Mouse (Mus musculus): ENCODE data around the gene Cenpa.

The Cenpa gene

GRCm38 (mm10) chr5:30666391-30667195, at the start of gene Cenpa:
Gene Cenpa (plus strand): TSS chr5:30666777.
- DNase-seq (ENCODE audit: low spot score in 2 of 2) = peak; percentile 73 to 79

DNA sequence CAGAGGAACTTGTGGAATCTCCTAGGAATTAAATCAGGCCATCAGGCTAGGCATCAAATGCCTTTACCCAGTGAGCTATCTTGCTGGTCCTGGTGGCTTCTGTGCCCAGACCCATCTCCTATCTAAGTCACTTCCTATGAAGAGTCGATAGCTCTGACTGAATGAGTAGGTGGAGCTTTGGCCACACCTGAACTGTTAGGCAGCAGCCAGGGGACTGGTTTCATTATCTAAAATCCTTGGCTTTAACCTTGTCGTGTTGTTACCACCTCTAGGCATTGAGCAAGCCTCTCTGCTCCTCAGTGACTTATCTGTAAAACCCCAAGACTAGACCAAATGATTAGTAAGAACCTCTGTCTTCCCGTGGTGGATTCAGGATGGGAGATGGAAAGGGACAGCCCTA, 49.2 kb upstream of the Cenpa start:
- no peak for DNase-seq (ENCODE audit: low spot score in 2 of 2)

- DNase-seq (ENCODE audit: low spot score in 2 of 2) = no peak
Measured at GRCm38 (mm10) chr5:30617851-30618250, 48.7 kb upstream of the Cenpa start.

DNA sequence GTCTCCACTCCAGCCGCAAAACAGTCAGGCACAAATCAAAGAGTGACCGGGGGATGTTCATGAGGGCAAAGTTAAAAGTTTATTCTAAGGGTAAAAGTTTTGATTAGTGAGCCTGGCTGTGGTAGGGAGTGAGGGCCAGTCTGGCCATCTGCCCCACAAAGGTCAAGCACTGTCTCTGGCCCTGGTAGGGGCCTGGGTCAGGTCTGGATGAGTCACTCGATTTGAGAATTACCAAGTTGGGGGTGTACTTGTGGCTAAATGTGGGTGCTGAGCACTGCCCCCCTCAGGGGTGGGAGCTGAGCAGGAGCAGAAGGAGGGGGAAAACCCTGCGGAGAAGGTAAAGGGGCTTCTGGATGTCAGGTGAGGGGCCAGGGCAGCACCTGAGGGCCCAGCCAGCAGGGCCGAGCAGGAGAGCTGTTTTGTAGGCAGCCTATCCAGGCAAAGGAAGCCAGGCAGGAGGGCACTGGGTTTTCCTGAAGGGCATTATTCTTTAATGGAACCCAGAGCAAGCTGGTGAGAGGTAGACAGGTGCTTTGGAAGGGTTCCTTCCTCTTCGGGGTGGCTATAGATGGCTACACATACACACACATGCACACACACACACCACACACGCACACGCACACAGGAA, 48.1 kb upstream of the Cenpa start:
- DNase-seq (ENCODE audit: low spot score in 2 of 2) = no peak

DNA sequence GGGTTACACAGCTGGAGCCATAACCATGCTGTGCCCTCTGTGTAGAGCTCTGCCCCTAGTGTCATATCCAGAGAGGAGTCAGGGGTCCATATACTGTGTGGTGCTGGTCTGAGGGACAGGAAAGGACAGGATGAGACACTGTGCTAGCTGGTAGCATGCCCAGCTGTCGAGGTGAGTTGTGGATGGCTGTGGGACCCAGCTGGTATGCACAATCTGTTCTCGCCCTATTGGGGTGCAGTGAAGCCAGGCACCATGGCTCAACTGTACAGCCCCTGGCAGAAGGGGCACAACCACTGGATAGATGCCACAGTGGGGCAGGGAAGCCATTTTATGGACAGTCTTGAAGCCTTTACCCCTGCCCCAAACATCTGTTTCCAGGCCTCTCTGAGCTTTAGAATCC, 47.4 kb upstream of the Cenpa start:
- DNase-seq (ENCODE audit: low spot score in 2 of 2) = no peak

- no peak for DNase-seq (ENCODE audit: low spot score in 2 of 2)
Measured at GRCm38 (mm10) chr5:30620567-30620966, 46.0 kb upstream of the Cenpa start.

- DNase-seq (ENCODE audit: low spot score in 2 of 2) = no peak
Measured at GRCm38 (mm10) chr5:30621211-30621790, 45.3 kb upstream of the Cenpa start.

- DNase-seq (ENCODE audit: low spot score in 2 of 2) = no peak
Measured at GRCm38 (mm10) chr5:30621844-30622176, 44.8 kb upstream of the Cenpa start.

DNA sequence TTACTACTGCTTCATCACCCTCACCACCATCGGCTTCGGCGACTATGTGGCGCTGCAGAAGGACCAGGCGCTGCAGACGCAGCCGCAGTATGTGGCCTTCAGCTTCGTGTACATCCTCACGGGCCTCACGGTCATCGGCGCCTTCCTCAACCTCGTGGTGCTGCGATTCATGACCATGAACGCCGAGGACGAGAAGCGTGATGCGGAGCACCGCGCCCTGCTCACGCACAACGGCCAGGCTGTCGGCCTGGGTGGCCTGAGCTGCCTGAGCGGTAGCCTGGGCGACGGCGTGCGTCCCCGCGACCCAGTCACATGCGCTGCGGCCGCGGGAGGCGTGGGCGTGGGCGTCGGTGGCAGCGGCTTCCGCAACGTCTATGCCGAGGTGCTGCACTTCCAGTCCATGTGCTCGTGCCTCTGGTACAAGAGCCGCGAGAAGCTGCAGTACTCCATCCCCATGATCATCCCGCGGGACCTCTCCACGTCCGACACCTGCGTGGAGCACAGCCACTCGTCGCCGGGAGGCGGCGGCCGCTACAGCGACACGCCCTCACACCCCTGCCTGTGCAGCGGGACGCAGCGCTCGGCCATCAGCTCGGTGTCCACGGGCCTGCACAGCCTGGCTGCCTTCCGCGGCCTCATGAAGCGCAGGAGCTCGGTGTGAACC, 44.3 kb upstream of the Cenpa start:
- DNase-seq (ENCODE audit: low spot score in 2 of 2) = peak in 1 of 2 experiments; percentile 18

DNA sequence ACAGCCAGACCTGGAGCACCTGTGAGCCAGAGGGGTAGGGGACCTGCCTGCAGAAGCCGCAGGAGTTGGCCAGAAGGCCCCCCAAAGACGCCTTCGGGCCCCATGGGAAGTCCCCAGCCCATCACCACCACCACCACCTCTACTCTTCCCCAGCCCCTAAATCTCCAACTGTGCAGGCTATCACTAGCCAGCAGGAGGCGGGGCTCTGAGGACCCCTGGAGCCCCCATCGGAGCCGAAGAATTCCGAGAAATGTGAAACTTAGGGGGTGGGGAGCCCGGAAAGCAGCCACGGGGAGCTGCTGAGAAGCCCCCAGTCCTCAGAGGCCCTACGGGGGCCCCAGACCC, 43.8 kb upstream of the Cenpa start:
- DNase-seq (ENCODE audit: low spot score in 2 of 2) = no peak

DNA sequence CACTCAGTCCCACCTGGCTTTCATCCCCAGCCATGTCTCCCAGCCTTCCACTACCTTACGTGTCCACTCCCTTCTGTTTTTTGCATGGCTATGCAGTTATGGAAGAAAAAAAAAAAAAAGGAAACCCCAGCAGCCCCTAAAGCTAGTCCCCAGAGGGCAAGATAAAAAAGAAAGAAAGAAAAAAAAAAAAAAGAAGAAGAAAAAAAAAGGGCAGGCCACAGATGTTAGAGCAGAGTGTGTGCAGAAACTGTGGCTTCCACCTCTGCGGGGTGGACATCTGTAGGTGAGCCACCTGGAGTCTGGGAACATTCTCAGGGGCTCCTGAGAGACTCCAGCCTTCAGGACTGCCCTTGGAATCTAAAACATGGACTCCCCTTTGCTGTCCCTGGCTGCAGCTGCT, 43.2 kb upstream of the Cenpa start:
- DNase-seq (ENCODE audit: low spot score in 2 of 2) = no peak

GRCm38 (mm10) chr5:30624311-30624710, 42.3 kb upstream of the Cenpa start:
- no peak for DNase-seq (ENCODE audit: low spot score in 2 of 2)

DNA sequence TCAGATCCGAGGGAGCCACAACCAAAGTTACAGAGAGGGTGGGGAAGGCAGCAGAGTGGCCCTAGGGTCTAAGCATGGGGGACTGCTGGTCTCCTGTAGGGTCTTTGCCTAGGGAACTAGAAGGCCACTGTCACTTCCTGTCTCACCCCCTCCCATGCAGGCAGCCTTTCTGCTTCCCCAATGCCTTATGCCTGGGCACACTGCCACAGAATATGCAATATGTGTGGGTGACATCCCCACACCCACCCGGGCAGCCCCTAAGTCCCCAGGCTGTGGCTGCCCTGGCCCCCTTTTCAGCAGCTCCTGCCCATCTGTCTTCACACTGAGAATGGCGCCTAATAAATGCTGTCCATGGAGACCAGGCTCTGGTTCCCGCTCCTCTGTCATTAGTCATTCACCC, 41.7 kb upstream of the Cenpa start:
- DNase-seq (ENCODE audit: low spot score in 2 of 2) = no peak

- DNase-seq (ENCODE audit: low spot score in 2 of 2) = no peak
Measured at GRCm38 (mm10) chr5:30625379-30625778, 41.2 kb upstream of the Cenpa start.

DNA sequence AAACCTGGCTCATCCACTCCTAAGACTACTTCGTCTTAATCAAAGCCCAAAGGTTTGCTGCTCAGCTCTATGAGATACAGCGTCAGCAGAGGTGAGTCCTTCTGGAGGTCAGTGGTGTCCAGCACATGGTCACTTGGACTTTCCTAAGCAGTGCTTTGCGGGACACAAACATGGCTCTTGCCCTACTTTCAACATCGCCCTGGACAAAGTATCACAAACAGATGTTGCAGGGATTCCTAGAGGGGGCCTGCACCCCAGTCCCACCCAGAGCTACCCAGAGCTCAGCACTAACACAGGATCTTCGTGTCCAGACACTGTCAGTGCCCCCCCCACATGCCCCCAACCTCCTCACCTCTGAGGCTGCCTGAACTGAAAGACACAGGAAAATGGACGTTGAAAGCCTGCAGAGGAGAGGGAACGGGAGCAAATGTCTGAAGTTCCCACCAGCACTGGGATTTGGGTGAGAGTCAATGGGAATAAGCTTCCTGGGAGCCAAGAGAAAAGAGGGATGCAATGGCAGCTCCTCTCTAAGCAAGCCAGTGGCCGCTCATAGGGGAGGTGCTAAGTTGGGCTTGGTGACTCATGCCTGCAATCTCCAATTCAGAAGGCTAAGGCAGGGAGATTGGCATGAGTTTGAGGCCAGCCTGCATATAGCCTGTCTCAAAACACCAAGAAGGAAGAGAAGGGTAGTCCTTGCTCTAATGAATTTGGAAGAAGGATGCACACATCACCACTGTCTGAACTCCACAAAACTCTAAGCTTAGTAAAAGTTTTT, 40.1 kb upstream of the Cenpa start:
- DNase-seq (ENCODE audit: low spot score in 2 of 2) = no peak

GRCm38 (mm10) chr5:30628511-30628910, 38.1 kb upstream of the Cenpa start:
- DNase-seq (ENCODE audit: low spot score in 2 of 2) = no peak

GRCm38 (mm10) chr5:30630401-30630800, 36.2 kb upstream of the Cenpa start:
- DNase-seq (ENCODE audit: low spot score in 2 of 2) = no peak

GRCm38 (mm10) chr5:30632134-30632533, 34.4 kb upstream of the Cenpa start:
- DNase-seq (ENCODE audit: low spot score in 2 of 2) = no peak

DNA sequence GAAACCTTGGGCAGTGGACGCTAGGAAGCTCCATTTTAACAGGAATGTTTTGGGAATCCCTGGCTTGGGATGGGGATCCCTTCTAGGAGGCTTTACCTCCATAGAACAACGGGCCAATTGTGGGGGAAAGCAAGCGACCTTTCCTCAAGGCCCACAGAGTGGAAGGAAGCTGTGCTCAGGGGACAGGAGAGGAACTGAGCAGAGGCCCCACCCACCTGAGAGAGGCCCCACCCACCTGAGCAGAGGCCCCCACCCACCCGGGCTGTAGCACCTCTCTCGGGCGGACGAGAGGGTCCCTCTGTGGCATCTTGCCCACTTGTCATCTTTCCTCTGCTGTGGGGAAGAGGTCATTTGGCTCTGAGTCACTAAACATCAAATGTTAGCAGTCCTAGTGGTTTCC, 29.6 kb upstream of the Cenpa start:
- no peak for DNase-seq (ENCODE audit: low spot score in 2 of 2)

- DNase-seq (ENCODE audit: low spot score in 2 of 2) = peak; percentile 50 to 68
Measured at GRCm38 (mm10) chr5:30638041-30638440, 28.5 kb upstream of the Cenpa start.

GRCm38 (mm10) chr5:30643477-30644179, 22.9 kb upstream of the Cenpa start:
- DNase-seq (ENCODE audit: low spot score in 2 of 2) = no peak

All from spleen, postnatal 14 days (tissue).